Mouse (Mus musculus): ENCODE measurements around the gene Cyp3a13.
"Not testable (repeated sequence)": the region's sequence is repeated elsewhere in the genome, so short reads cannot be mapped to it uniquely, and the experiment has no call there.

Gene Cyp3a13

DNA sequence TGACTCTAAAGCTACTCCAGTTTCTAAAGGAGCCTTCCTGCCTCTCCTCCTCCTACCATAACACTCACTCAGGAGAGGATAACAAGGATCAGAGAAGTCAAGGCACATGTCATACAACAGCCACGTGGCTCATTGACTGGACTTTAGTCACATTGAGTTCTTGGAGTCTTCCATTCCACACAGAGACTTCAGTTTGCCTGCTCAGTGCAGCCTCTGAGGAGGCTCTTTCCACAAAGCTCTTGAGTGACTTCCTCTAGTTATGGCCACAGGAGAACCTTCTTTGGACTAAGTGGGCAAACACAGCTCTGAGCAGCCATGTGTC lies 49.1 kb downstream of the Cyp3a13 start:
- not testable (repeated sequence) for DNase-seq (ENCODE audit: low read depth, low spot score)

DNA sequence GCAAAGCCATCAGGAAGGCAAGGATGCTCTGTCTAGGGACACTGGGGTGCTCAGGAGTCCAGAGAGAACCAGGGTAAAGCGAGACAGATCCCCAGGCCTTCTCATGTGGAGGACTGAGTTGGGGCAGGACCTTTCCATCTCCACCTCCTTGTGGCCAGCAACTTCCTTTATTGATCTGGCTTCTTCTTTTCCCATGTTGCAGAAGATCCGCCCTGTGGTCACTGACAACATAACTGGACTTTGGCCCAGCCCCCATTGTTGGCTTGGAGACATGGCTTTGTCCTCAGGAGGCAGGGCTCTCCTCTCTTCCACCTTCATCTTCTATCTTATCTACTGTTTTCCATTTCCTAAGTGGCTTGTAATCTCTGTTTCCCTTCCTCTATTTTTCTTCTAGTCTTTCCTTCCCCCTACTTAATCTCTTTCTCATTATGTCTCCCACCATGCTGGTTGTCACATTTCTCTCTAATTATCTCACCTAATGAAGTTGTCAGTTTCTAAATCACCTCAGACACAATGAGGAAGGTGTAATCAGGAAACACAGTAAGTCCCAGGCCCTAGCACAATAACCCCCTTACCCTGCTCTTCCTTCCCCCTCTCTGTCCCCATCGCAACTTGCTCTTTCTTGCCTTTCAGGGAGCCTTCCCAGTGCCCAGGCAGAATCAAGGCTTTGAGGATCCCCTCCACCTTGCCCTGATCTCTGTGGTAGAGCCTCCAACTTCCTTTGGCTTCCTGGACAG lies 49.6 kb downstream of the Cyp3a13 start, which contains the start of gene Pilrb2:
Gene Pilrb2 (minus strand): TSS at position 172 of the 737 bp plus-strand sequence.
- DNase-seq (ENCODE audit: low read depth, low spot score): not testable (repeated sequence)

DNA sequence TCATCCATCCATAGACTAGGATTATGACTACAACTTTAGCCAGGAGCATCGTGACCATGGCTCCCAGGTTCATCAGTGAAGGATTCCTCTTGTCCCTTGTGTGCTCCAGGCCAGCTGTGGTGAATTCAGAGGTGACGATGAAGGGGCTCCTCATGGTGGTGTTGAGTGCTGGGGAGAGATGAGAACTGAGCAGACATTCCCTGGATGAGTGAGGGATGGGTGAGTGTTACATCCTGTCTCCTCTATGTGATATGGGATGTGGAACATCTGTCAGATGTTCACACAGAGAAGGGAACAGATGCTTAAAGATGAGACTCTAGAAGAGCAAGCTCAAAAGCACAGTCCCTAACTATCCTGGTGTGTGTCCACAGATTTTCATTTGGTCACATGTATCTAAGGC lies 52.8 kb downstream of the Cyp3a13 start:
- not testable (repeated sequence) for DNase-seq (ENCODE audit: low read depth, low spot score)

DNA sequence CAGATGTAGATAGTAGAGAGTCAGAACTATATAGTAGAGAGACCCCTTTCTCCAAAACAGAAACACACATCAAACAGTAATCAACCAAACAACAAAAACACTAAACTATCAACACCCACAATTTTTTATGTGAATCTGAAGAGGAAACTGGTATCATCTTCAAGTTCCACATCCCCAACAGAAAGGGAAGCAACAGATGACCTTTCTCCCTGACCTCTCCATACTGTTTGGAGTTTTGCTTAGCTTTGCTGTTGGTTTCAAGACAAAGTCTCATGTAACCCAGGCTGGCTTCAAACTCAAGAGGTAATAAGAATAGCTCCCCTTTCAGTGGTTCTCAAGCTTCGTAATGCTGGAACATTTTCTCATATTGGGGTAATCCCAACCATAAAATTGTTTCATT lies 57.4 kb downstream of the Cyp3a13 start:
- not testable (repeated sequence) for DNase-seq (ENCODE audit: low read depth, low spot score)

DNA sequence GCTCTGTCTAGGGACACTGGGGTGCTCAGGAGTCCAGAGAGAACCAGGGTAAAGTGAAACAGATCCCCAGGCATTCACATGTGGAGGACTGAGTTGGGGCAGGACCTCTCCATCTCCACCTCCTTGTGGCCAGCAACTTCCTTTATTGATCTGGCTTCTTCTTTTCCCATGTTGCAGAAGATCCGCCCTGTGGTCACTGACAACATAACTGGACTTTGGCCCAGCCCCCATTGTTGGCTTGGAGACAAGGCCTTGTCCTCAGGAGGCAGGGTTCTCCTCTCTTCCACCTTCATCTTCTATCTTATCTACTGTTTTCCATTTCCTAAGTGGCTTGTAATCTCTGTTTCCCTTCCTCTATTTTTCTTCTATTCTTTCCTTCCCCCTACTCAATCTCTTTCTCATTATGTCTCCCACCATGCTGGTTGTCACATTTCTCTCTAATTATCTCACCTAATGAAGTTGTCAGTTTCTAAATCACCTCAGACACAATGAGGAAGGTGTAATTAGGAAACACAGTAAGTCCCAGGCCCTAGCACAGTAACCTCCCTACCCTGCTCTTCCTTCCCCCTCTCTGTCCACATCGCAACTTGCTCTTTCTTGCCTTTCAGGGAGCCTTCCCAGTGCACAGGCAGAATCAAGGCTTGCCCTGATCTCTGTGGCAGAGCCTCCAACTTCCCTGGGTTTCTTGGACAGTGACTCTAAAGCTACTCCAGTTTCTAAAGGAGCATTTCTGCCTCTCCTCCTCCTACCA lies 63.3 kb downstream of the Cyp3a13 start, which contains the start of gene Pilrb1:
Gene Pilrb1 (minus strand): TSS at position 147 of the 751 bp plus-strand sequence.
- DNase-seq (ENCODE audit: low read depth, low spot score): not testable (repeated sequence)

DNA sequence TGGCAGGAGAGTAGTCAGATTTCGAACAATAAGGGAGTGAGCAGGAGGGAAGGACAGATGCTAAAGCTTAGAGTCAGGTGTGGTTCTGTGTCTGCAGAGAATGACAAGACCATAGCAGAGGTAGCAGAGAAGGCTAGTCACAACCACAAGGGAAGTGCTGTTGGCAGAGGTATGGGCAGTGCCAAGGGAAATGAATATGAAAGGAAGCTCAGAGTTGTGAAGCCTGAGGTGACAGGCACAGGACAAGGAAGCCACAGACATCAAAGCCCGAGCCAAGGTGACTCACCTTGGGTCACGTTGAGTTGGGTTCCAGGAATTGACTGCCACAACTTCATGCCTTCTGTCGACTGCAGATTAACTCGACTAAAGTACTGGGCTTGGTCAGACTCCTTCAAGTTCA lies 64.5 kb downstream of the Cyp3a13 start:
- DNase-seq (ENCODE audit: low read depth, low spot score): not testable (repeated sequence)

DNA sequence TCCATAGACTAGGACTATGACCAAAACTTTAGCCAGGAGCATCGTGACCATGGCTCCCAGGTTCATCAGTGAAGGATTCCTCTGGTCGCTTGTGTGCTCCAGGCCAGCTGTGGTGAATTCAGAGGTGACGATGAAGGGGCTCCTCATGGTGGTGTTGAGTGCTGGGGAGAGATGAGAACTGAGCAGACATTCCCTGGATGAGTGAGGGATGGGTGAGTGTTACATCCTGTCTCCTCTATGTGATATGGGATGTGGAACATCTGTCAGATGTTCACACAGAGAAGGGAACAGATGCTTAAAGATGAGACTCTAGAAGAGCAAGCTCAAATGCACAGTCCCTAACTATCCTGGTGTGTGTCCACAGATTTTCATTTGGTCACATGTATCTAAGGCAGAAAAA lies 66.5 kb downstream of the Cyp3a13 start:
- DNase-seq (ENCODE audit: low read depth, low spot score): not testable (repeated sequence)

DNA sequence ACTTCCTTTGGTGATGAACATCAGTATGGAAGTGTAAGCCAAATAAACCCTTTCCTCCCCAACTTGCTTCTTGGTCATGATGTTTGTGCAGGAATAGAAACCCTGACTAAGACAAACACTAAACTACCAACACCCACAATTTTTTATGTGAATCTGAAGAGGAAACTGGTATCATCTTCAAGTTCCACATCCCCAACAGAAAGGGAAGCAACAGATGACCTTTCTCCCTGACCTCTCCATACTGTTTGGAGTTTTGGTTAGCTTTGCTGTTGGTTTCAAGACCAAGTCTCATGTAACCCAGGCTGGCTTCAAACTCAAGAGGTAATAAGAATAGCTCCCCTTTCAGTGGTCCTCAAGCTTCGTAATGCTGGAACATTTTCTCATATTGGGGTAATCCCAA lies 71.1 kb downstream of the Cyp3a13 start:
- DNase-seq (ENCODE audit: low read depth, low spot score): not testable (repeated sequence)

All from brain, adult 2 months (tissue).